In genomic region chr17:24469910-24470602, GRCm38 (mm10) we compare ENCODE assay signal across 7 mouse cellular contexts. TPM values are rescaled to one million over a fixed set of nuclear protein-coding genes. Genes with fewer than 3 reads are reported as not detected.
A peak's percentile ranks its signal among the peaks of the same experiment; 100 is the strongest.
DNase-seq lines count a peak whose midpoint lies in the region; ATAC-seq lines count a peak whose summit lies in the region.

TSS of gene E4f1 (minus strand) at chr17:24470313.
TSS of gene Pgp (plus strand) at chr17:24470392.

- peak; percentile 99 for DNase-seq in adrenal gland, adult 2 months
- peak; percentile 97 for DNase-seq in embryo, embryonic 11.5 days (ENCODE audit: low read depth, low spot score)
- peak; percentile 98 to 99 for DNase-seq in gastrocnemius, postnatal 36 days
- DNase-seq in left cerebral cortex, postnatal 25 days (ENCODE audit: low spot score in 2 of 2) = peak; percentile 99 to 100
- peak; percentile 98 for DNase-seq in midbrain, embryonic 10.5 days (ENCODE audit: low spot score)
- peak; percentile 100 for DNase-seq in right cerebral cortex, postnatal 4 days

- WGBS in intestine, embryonic 15.5 days = under 1% methylated on average over 68 of the region's 75 CpGs
- WGBS in midbrain, embryonic 10.5 days = under 1% methylated on average over 75 of the region's 75 CpGs

- H3K9ac ChIP-seq in intestine, embryonic 15.5 days = peak within 1 kb of the TSS; percentile 94

- peak within 1 kb of the TSS; percentile 96 for H3K4me2 ChIP-seq in intestine, embryonic 15.5 days (replicated peaks)

- H3K4me3 ChIP-seq in intestine, embryonic 15.5 days (replicated peaks) = peak within 1 kb of the TSS; percentile 84
- H3K4me3 ChIP-seq in midbrain, embryonic 10.5 days = peak within 1 kb of the TSS; percentile 95

- H3K9me3 ChIP-seq in intestine, embryonic 15.5 days = no peaks in the 10 kb centered on the region
- no peaks in the 10 kb centered on the region for H3K9me3 ChIP-seq in midbrain, embryonic 10.5 days (replicated peaks)

- intact Hi-C loops in gastrocnemius, postnatal 36 days (cut with DNase I) = no loop called here
- intact Hi-C loops in left cerebral cortex, postnatal 25 days (cut with DNase I) = loop anchor here (2.0 kb wide), 1 partner anchor 37 kb away; no protein-coding TSS in a partner anchor

- H3K27me3 ChIP-seq in intestine, embryonic 15.5 days (replicated peaks) = no peaks in the 10 kb centered on the region
- no peaks in the 10 kb centered on the region for H3K27me3 ChIP-seq in midbrain, embryonic 10.5 days (ENCODE audit: low read depth, poor library complexity, severe bottlenecking)

- peak within 1 kb of the TSS; percentile 90 for H3K27ac ChIP-seq in intestine, embryonic 15.5 days
- H3K27ac ChIP-seq in midbrain, embryonic 10.5 days (replicated peaks) = peak within 1 kb of the TSS; percentile 93

- peaks cover 8% of the 10 kb centered on the region for H3K36me3 ChIP-seq in intestine, embryonic 15.5 days
- H3K36me3 ChIP-seq in midbrain, embryonic 10.5 days = peaks cover 28% of the 10 kb centered on the region

- ATAC-seq in intestine, embryonic 15.5 days = peak; percentile 96

- H3K4me1 ChIP-seq in intestine, embryonic 15.5 days (replicated peaks) = peaks cover 36% of the 10 kb centered on the region
- peaks cover 26% of the 10 kb centered on the region for H3K4me1 ChIP-seq in midbrain, embryonic 10.5 days

RNA-seq across cellular contexts. Expression of gene E4f1, which starts in this region (rescaled TPM):
- 10 to 100 TPM; 17.0 to 21.8 TPM for total RNA-seq in adrenal gland, adult 2 months (2021)
- 57.5 and 59.5 TPM in 2 replicates for polyA plus RNA-seq in adrenal gland, adult 2 months (2012; rRNA removed)
- 10 to 100 TPM in 1 of 2 experiments, 1 to 10 TPM in 1; 9.5 to 11.7 TPM for total RNA-seq in gastrocnemius, postnatal 36 days (2021)
- polyA plus RNA-seq in intestine, embryonic 15.5 days (2015; fragmentation: Nextera tagmentation; extraction: Ambion mirVana) = 23.0 and 29.3 TPM in 2 replicates
- 10 to 100 TPM; 30.4 to 33.2 TPM for total RNA-seq in left cerebral cortex, postnatal 25 days (2021)
- polyA plus RNA-seq in midbrain, embryonic 10.5 days (2016; fragmentation: Nextera tagmentation; extraction: Ambion mirVana) = 36.2 and 42.9 TPM in 2 replicates

RNA-seq across cellular contexts. Expression of gene Pgp, which starts in this region (rescaled TPM):
- 100 to 1,000 TPM in 1 of 2 experiments, 10 to 100 TPM in 1; 65.0 to 104 TPM for total RNA-seq in adrenal gland, adult 2 months (2021)
- polyA plus RNA-seq in adrenal gland, adult 2 months (2012; rRNA removed) = 254 TPM in 2 replicates
- 10 to 100 TPM; 50.7 to 54.6 TPM for total RNA-seq in gastrocnemius, postnatal 36 days (2021)
- 79.9 and 80.6 TPM in 2 replicates for polyA plus RNA-seq in intestine, embryonic 15.5 days (2015; fragmentation: Nextera tagmentation; extraction: Ambion mirVana)
- 10 to 100 TPM; 70.2 to 72.3 TPM for total RNA-seq in left cerebral cortex, postnatal 25 days (2021)
- 76.4 and 83.5 TPM in 2 replicates for polyA plus RNA-seq in midbrain, embryonic 10.5 days (2016; fragmentation: Nextera tagmentation; extraction: Ambion mirVana)

Comparison
In these comparisons a context has a peak if more than half of its experiments do, and no peak if none do; other contexts are left out.
1. Peak in every context shown above with its lines: DNase-seq, ATAC-seq, H3K4me3 ChIP-seq and H3K27ac ChIP-seq.